Mouse (Mus musculus) lung, embryonic 14.5 days (tissue): ENCODE measurements at regions not wholly inside any gene's neighbourhood (a gene's known extent, or its start where the extent isn't known, plus 50 kb on each side); places are given as distances from the start of the nearest gene placed in this dataset.

Source experiments
- ATAC-seq: fragments of 200-750 bp; cut with Nextera tagmentation; 2 replicates; pipeline ENCODE4 v1.8.0; 2017; ENCODE audit warnings: mild to moderate bottlenecking, moderate TSS enrichment, moderate library complexity; ENCODE audit not compliant: insufficient read depth
- DNase-seq: peaks from one replicate; pipeline ENCODE4 v3.0.0-alpha.2; 2015
- H3K27ac ChIP-seq: fragments of 300-500 bp; sonication (generic); 2 replicates; pipeline ENCODE4 v1.5.1; 2014; ENCODE audit warnings: low read depth, mild to moderate bottlenecking, moderate library complexity
- H3K27me3 ChIP-seq: fragments of 300-500 bp; sonication (generic); 2 replicates; pipeline ENCODE4 v1.6.1; 2014; ENCODE audit warnings: low read length, control low read depth; ENCODE audit not compliant: insufficient read depth
- H3K36me3 ChIP-seq: fragments of 300-500 bp; sonication (generic); 2 replicates; pipeline ENCODE4 v1.6.1; 2014; ENCODE audit warnings: control low read depth; ENCODE audit not compliant: insufficient read depth
- H3K4me1 ChIP-seq: fragments of 300-500 bp; sonication (generic); 2 replicates; pipeline ENCODE4 v1.6.1; 2014; ENCODE audit warnings: antibody characterized with exemption, control low read depth; ENCODE audit not compliant: insufficient read depth
- H3K4me2 ChIP-seq: fragments of 300-500 bp; sonication (generic); 2 replicates; pipeline ENCODE4 v1.6.1; 2014; ENCODE audit warnings: mild to moderate bottlenecking
- H3K4me3 ChIP-seq: fragments of 300-500 bp; sonication (generic); 2 replicates; pipeline ENCODE4 v1.5.1; 2014; ENCODE audit warnings: low read depth, low read length
- H3K9ac ChIP-seq: fragments of 300-500 bp; sonication (generic); 2 replicates; pipeline ENCODE4 v1.6.1; 2014
- H3K9me3 ChIP-seq: fragments of 300-500 bp; sonication (generic); 2 replicates; pipeline ENCODE4 v1.6.1; 2016; ENCODE audit warnings: low read depth, low read length, control low read depth
- CTCF ChIP-seq: IDR thresholded peaks from 2 replicates; pipeline ENCODE4 v1.5.1; 2016; ENCODE audit warnings: antibody characterized with exemption, low read depth
- WGBS: fragments of 180-500 bp; shearing (Covaris S2); extraction: QIAGEN DNeasy Blood & Tissue Kit; methylation state at CpG from one replicate; pipeline ENCODE4 v1.1.7; 2014; 5-methylcytosine and 5-hydroxymethylcytosine counted together

DNA sequence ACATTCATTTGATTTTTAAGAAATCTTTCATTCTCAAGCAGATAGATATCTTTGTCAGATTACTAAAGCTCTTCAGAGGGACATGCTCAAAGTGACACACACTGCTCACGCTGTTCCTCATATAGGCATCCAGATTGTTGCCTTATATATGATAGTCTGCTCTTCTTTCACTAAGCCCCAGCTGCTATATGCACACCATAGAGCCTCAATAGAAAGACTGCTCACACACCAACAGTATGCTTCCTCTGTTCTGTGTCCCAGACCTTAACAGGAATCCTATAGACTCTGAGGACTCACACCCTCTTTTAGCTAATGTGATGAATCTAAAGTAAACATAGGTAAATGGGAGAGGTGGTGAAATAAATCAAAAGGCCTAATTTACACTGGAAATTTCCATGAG, 561.8 kb downstream of the Smarca1 start:
- Histone ChIP-seq H3K36me3 (no peaks in the 10 kb centered on the region), H3K4me1 (no peaks in the 10 kb centered on the region), H3K4me2 (no peak overlapping the region), H3K27me3 (no peaks in the 10 kb centered on the region), H3K4me3 (no peak overlapping the region), H3K9ac (no peak overlapping the region), H3K27ac (no peak overlapping the region), H3K9me3 (no peaks in the 10 kb centered on the region)
- DNase-seq, result no peak
- 91% methylated on average over 1 of the region's 1 CpGs for WGBS
- ATAC-seq, result no peak
- TF ChIP-seq CTCF, result no peak

DNA sequence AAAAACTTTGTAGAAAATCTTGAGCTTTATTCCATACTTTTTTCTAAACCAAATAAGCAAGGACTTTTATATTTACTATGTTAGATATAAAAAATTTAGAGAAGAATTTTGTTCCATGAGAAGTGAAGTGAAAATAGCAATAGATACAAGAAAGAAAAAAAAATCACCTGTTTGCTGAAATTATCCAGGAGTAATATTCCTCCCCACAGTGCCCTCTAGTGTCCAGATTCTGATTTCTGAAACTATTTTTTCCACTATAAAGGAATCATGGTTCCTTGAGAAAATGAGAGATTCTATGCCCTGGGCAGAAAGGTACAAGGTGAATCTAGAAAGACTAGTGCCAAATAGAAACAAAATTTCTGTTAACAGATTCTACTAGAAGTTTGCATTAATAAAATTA, 564.0 kb downstream of the Smarca1 start:
- Histone ChIP-seq H3K36me3 (no peaks in the 10 kb centered on the region), H3K27me3 (no peaks in the 10 kb centered on the region)
- DNase-seq, result peak; percentile 57

DNA sequence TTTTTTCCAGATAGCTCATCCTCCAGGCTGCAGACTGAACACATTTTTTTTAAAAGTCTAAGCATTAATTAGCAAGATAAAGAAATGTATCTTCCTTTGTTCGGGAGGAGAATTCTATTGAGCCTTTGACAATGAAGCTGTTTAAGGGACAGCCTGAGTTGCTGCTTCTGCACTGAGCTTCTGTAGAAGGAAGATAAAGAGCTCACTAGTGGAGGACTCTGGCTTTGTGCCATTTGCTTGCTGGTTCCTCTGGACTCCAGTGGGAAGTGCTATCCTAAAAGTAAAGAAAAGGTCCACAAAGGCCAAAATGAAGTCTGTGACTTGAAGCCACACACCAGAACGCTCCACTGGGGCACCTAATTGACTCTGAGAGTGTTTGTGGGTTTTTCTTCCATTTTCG, 577.0 kb downstream of the Smarca1 start:
- peak; percentile 61 for DNase-seq
- 53% methylated on average over 3 of the region's 3 CpGs for WGBS
- no peak for TF ChIP-seq CTCF
- Histone ChIP-seq H3K4me1 (no peaks in the 10 kb centered on the region), H3K4me2 (no peak overlapping the region), H3K4me3 (no peak overlapping the region), H3K36me3 (no peaks in the 10 kb centered on the region), H3K9ac (no peak overlapping the region), H3K27ac (no peak overlapping the region), H3K27me3 (no peaks in the 10 kb centered on the region), H3K9me3 (no peaks in the 10 kb centered on the region)
- no peak for ATAC-seq

More for the DNA sequence above, 564.0 kb downstream of the Smarca1 start:
- H3K4me1 ChIP-seq, result no peaks in the 10 kb centered on the region
- no peak for ATAC-seq
- no peak overlapping the region for H3K4me2 ChIP-seq
- no peak overlapping the region for H3K9ac ChIP-seq
- H3K4me3 ChIP-seq, result no peak overlapping the region
- no peak overlapping the region for H3K27ac ChIP-seq
- TF ChIP-seq CTCF, result peak; percentile 27; the same call in 1 of the 2 replicates
- H3K9me3 ChIP-seq, result no peaks in the 10 kb centered on the region

- no peak overlapping the region for H3K4me3 ChIP-seq
- no peaks in the 10 kb centered on the region for H3K9me3 ChIP-seq
- no peaks in the 10 kb centered on the region for H3K4me1 ChIP-seq
- DNase-seq, result peak; percentile 44
- no peak overlapping the region for H3K4me2 ChIP-seq
- H3K36me3 ChIP-seq, result no peaks in the 10 kb centered on the region
- H3K27me3 ChIP-seq, result no peaks in the 10 kb centered on the region
- H3K27ac ChIP-seq, result no peak overlapping the region
- 53% methylated on average over 2 of the region's 2 CpGs for WGBS
- TF ChIP-seq CTCF, result no peak
- H3K9ac ChIP-seq, result no peak overlapping the region
- no peak for ATAC-seq
Observed at GRCm38 (mm10) chrX:47307140-47307539, 585.6 kb downstream of the Smarca1 start.

- Histone ChIP-seq H3K9ac (no peak overlapping the region), H3K27me3 (no peaks in the 10 kb centered on the region), H3K4me1 (no peaks in the 10 kb centered on the region), H3K9me3 (no peaks in the 10 kb centered on the region), H3K4me3 (no peak overlapping the region), H3K27ac (no peak overlapping the region), H3K4me2 (no peak overlapping the region), H3K36me3 (no peaks in the 10 kb centered on the region)
- 11% methylated on average over 2 of the region's 2 CpGs for WGBS
- DNase-seq, result peak; percentile 10
- no peak for TF ChIP-seq CTCF
- peak; percentile 41; the same call in 1 of the 2 replicates for ATAC-seq
Observed at GRCm38 (mm10) chrX:47303547-47303946, 589.2 kb downstream of the Smarca1 start.

- Histone ChIP-seq H3K4me3 (no peak overlapping the region), H3K27me3 (no peaks in the 10 kb centered on the region), H3K36me3 (no peaks in the 10 kb centered on the region), H3K9ac (no peak overlapping the region), H3K4me1 (no peaks in the 10 kb centered on the region), H3K9me3 (no peaks in the 10 kb centered on the region), H3K27ac (no peak overlapping the region), H3K4me2 (no peak overlapping the region)
- no peak; the same call in 1 of the 2 replicates for ATAC-seq
- TF ChIP-seq CTCF, result peak; percentile 55
- peak; percentile 53 for DNase-seq
Observed at GRCm38 (mm10) chrX:47292548-47293147, 600.1 kb downstream of the Smarca1 start.
